Mouse (Mus musculus) CH12.LX (cell line): Measurements from ENCODE around the gene Omt2b. TPM values are rescaled to one million over a fixed set of nuclear protein-coding genes. Genes with fewer than 3 reads are reported as not detected.

Experiments used
- DNase-seq: peaks from one replicate; pipeline ENCODE4 v3.0.0-alpha.2; 2013; ENCODE audit errors: extremely low read depth
- H3K27ac ChIP-seq: 2 replicates; pipeline ENCODE4 v1.5.1; 2012; ENCODE audit warnings: low read depth, mild to moderate bottlenecking, control low read depth, moderate library complexity; ENCODE audit not compliant: insufficient read depth
- H3K27me3 ChIP-seq: replicated peaks from 2 replicates; pipeline ENCODE3; 2012; ENCODE audit warnings: inconsistent platforms
- H3K36me3 ChIP-seq, 2 experiments: replicated peaks in 1 of 2; 2 replicates each; pipeline versions ENCODE3 to v1.6.1; 2012; ENCODE audit warnings: inconsistent platforms in 1 of 2, low read length in 1 of 2, mild to moderate bottlenecking in 1 of 2, mixed read lengths in 1 of 2, moderate library complexity in 1 of 2; ENCODE audit not compliant: control insufficient read depth in 1 of 2, insufficient read depth in 1 of 2
- H3K4me1 ChIP-seq, 2 experiments: 2 replicates each; pipeline ENCODE4 v1.6.1; 2012; ENCODE audit warnings: inconsistent platforms in 1 of 2, moderate library complexity in 1 of 2; ENCODE audit not compliant: insufficient read depth in 2 of 2, control insufficient read depth in 1 of 2
- H3K4me2 ChIP-seq: 2 replicates; pipeline ENCODE4 v1.6.1; 2012; ENCODE audit warnings: low read depth, mild to moderate bottlenecking, control low read depth; ENCODE audit not compliant: poor library complexity, insufficient read depth, severe bottlenecking
- H3K4me3 ChIP-seq, 3 experiments: fragments of 150-350 bp in 1 of 3; sonication (generic) in 1 of 3; replicated peaks in 1 of 3; 2 replicates each; pipeline versions ENCODE3 to v1.5.1; 2011 to 2012; ENCODE audit warnings: low read depth in 2 of 3, low read length in 2 of 3, mild to moderate bottlenecking in 2 of 3, moderate library complexity in 2 of 3, control low read depth in 1 of 3, improper control_type of control experiment in 1 of 3, inconsistent platforms in 1 of 3, mixed read lengths in 1 of 3; ENCODE audit not compliant: poor library complexity in 1 of 3
- H3K79me2 ChIP-seq: replicated peaks from 2 replicates; pipeline ENCODE4 v1.6.1; 2012; ENCODE audit warnings: mild to moderate bottlenecking, moderate library complexity; ENCODE audit not compliant: control insufficient read depth, poor library complexity, insufficient read depth, severe bottlenecking; ENCODE audit errors: extremely low read depth
- H3K9ac ChIP-seq: 2 replicates; pipeline ENCODE4 v1.6.1; 2012; ENCODE audit warnings: low read depth, mild to moderate bottlenecking, control low read depth, moderate library complexity; ENCODE audit not compliant: insufficient read depth
- H3K9me3 ChIP-seq: replicated peaks from 2 replicates; pipeline ENCODE3; 2012; ENCODE audit warnings: low read length, inconsistent platforms, mixed read lengths
- BHLHE40 ChIP-seq: IDR thresholded peaks from 2 replicates; pipeline ENCODE4 v1.6.1; 2011; ENCODE audit warnings: mild to moderate bottlenecking, low read depth, low read length, improper control_type of control experiment
- CHD2 ChIP-seq: IDR thresholded peaks from 2 replicates; pipeline ENCODE4 v1.6.1; 2011; ENCODE audit warnings: low read length, improper control_type of control experiment
- E2F4 ChIP-seq: IDR thresholded peaks from 2 replicates; pipeline ENCODE4 v1.6.1; 2011; ENCODE audit warnings: low read depth, low read length, improper control_type of control experiment; ENCODE audit not compliant: insufficient replicate concordance
- ETS1 ChIP-seq: conservative IDR thresholded peaks from 2 replicates; pipeline ENCODE4 v1.6.1; 2012; ENCODE audit warnings: low read depth, mild to moderate bottlenecking, inconsistent platforms, low read length, improper control_type of control experiment, moderate library complexity
- KAT2A ChIP-seq: IDR thresholded peaks from 2 replicates; pipeline ENCODE4 v1.6.1; 2012; ENCODE audit warnings: low read length, improper control_type of control experiment, inconsistent platforms; ENCODE audit not compliant: insufficient replicate concordance
- MAX ChIP-seq: IDR thresholded peaks from 2 replicates; pipeline ENCODE4 v1.6.1; 2011; ENCODE audit warnings: low read length, improper control_type of control experiment
- MAZ ChIP-seq: IDR thresholded peaks from 2 replicates; pipeline ENCODE4 v1.6.1; 2012; ENCODE audit warnings: low read depth, mild to moderate bottlenecking, inconsistent platforms, low read length, improper control_type of control experiment, moderate library complexity
- MEF2A ChIP-seq: IDR thresholded peaks from 2 replicates; pipeline ENCODE4 v1.6.1; 2014; ENCODE audit warnings: low read depth, mild to moderate bottlenecking, inconsistent platforms, low read length, improper control_type of control experiment, borderline replicate concordance
- MXI1 ChIP-seq: IDR thresholded peaks from 2 replicates; pipeline ENCODE4 v1.6.1; 2011; ENCODE audit warnings: mild to moderate bottlenecking, low read depth, low read length, improper control_type of control experiment
- RCOR1 ChIP-seq: conservative IDR thresholded peaks from 2 replicates; pipeline ENCODE4 v1.6.1; 2012; ENCODE audit warnings: low read depth, mild to moderate bottlenecking, inconsistent platforms, low read length, improper control_type of control experiment
- SIN3A ChIP-seq: IDR thresholded peaks from 2 replicates; pipeline ENCODE4 v1.6.1; 2012; ENCODE audit warnings: low read length, improper control_type of control experiment, inconsistent platforms
- SMC3 ChIP-seq: IDR thresholded peaks from 2 replicates; pipeline ENCODE4 v1.6.1; 2011; ENCODE audit warnings: low read depth, low read length, improper control_type of control experiment
- UBTF ChIP-seq: IDR thresholded peaks from 2 replicates; pipeline ENCODE4 v1.6.1; 2012; ENCODE audit warnings: low read depth, mild to moderate bottlenecking, inconsistent platforms, low read length, improper control_type of control experiment, moderate library complexity
- ZC3H11A ChIP-seq: IDR thresholded peaks from 2 replicates; pipeline ENCODE4 v1.6.1; 2012; ENCODE audit warnings: low read depth, mild to moderate bottlenecking, inconsistent platforms, low read length, improper control_type of control experiment
- ZMIZ1 ChIP-seq: IDR thresholded peaks from 2 replicates; pipeline ENCODE4 v1.6.1; 2012; ENCODE audit warnings: low read depth, mild to moderate bottlenecking, inconsistent platforms, low read length, improper control_type of control experiment
- dilution Hi-C: fragments of 300-500 bp; cut with MboI; formaldehyde crosslinking; loops from 2 replicates; pipeline ENCODE4 v1.14.3; 2020; ENCODE audit warnings: low sequenced_read_pairs; ENCODE audit not compliant: extremely low pct_unique_long_range_greater_than_20kb, extremely low pct_ligation_motif_present
- in situ Hi-C: fragments of 300-500 bp; cut with MboI; formaldehyde crosslinking; loops from 3 replicates; pipeline ENCODE4 v1.14.3; 2019; ENCODE audit warnings: low sequenced_read_pairs, low pct_ligation_motif_present, low pct_unique_long_range_greater_than_20kb, mixed read lengths
- polyA plus RNA-seq: library from polyadenylated mRNA; unstranded; fragments of >175 nt; gene quantifications from 2 replicates; pipeline ENCODE4 v1.2.1, GENCODE M21; 2012; ENCODE audit warnings: low read depth; ENCODE audit not compliant: insufficient read length
- total RNA-seq, 2 experiments: library from RNA; depleted of rRNA; stranded (reverse); fragments of 300-350 nt in 1 of 2; fragments of >200 nt in 1 of 2; gene quantifications; 2 replicates each; pipeline ENCODE4 v1.2.3; 2012 to 2014

Omt2b gene
- total and polyA plus RNA-seq, 3 experiments, result not detected

- in situ Hi-C loops (loop anchor here (10.0 kb wide), 1 partner anchor 175 kb away; no protein-coding TSS in a partner anchor), dilution Hi-C loops (no loop called here)
- DNase-seq, result no peak
- no peaks in the 10 kb centered on the region for H3K9me3 ChIP-seq
- H3K27ac ChIP-seq, result no peak overlapping the region
- H3K4me1 ChIP-seq, result no peaks in the 10 kb centered on the region
- no peak overlapping the region for H3K9ac ChIP-seq
- H3K79me2 ChIP-seq, result no peaks in the 10 kb centered on the region
- no peaks in the 10 kb centered on the region for H3K36me3 ChIP-seq
- no peak for TF ChIP-seq ETS1
- TF ChIP-seq UBTF, result no peak
- TF ChIP-seq BHLHE40, result no peak
- no peak for TF ChIP-seq MXI1
- TF ChIP-seq E2F4, result no peak
- no peak for TF ChIP-seq MAZ
- TF ChIP-seq SIN3A, result no peak
- no peak for TF ChIP-seq RCOR1
- no peak overlapping the region for H3K4me2 ChIP-seq
- H3K4me3 ChIP-seq, result no peak overlapping the region
- peaks cover 37% of the 10 kb centered on the region for H3K27me3 ChIP-seq
Measured at GRCm38 (mm10) chr9:78359750-78360483, 32.5 kb downstream of the Omt2b start.

- no peak for DNase-seq
- H3K4me2 ChIP-seq, result no peak overlapping the region
- no peaks in the 10 kb centered on the region for H3K4me1 ChIP-seq
- H3K79me2 ChIP-seq, result no peaks in the 10 kb centered on the region
- no peak overlapping the region for H3K4me3 ChIP-seq
- H3K27me3 ChIP-seq, result peaks cover 34% of the 10 kb centered on the region
- in situ Hi-C loops (loop anchor here (10.0 kb wide), 1 partner anchor 174 kb away; no protein-coding TSS in a partner anchor), dilution Hi-C loops (no loop called here)
- no peak overlapping the region for H3K27ac ChIP-seq
- no peaks in the 10 kb centered on the region for H3K36me3 ChIP-seq
- no peak for TF ChIP-seq CHD2
- no peak for TF ChIP-seq MAZ
- no peak for TF ChIP-seq MEF2A
- no peak for TF ChIP-seq KAT2A
- TF ChIP-seq UBTF, result no peak
- TF ChIP-seq ZMIZ1, result no peak
- TF ChIP-seq SMC3, result no peak
- no peak for TF ChIP-seq MAX
- TF ChIP-seq ZC3H11A, result no peak
- no peaks in the 10 kb centered on the region for H3K9me3 ChIP-seq
- H3K9ac ChIP-seq, result no peak overlapping the region
Measured at GRCm38 (mm10) chr9:78360484-78360872, 33.1 kb downstream of the Omt2b start.
